Mouse (Mus musculus): ENCODE results near the gene Olfr1076. TPM values are rescaled to one million over a fixed set of nuclear protein-coding genes. Genes with fewer than 3 reads are reported as not detected.
"Not testable (repeated sequence)": the region's sequence is repeated elsewhere in the genome, so short reads cannot be mapped to it uniquely, and the experiment has no call there.

Olfr1076 gene
- polyA plus RNA-seq (2012; rRNA removed) = not detected in 2 replicates

GRCm38 (mm10) chr2:86508161-86508560 lies at the start of gene Olfr1076:
TSS of gene Olfr1076 (plus strand) at chr2:86508461.
- DNase-seq (ENCODE audit: low read depth) = no peak

DNA sequence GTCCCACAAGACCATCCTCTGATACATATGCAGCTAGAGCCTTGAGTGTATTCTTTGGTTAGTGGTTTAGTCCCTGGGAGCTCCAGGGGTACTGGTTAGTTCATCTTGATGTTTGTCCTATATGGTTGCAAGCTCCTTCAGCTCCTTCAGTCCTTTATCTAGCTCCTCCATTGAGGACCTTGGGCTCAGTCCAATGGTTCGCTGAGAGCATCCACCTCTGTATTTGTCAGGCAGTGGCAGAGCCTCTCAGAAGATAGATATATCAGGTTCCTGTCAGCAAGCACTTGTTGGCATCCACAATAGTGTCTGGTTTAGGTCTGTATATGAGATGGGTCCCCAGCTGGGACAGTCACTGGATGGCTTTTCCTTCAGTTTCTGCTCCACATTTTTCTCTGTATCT lies 47.8 kb upstream of the Olfr1076 start:
- no peak for DNase-seq (ENCODE audit: low read depth)

DNA sequence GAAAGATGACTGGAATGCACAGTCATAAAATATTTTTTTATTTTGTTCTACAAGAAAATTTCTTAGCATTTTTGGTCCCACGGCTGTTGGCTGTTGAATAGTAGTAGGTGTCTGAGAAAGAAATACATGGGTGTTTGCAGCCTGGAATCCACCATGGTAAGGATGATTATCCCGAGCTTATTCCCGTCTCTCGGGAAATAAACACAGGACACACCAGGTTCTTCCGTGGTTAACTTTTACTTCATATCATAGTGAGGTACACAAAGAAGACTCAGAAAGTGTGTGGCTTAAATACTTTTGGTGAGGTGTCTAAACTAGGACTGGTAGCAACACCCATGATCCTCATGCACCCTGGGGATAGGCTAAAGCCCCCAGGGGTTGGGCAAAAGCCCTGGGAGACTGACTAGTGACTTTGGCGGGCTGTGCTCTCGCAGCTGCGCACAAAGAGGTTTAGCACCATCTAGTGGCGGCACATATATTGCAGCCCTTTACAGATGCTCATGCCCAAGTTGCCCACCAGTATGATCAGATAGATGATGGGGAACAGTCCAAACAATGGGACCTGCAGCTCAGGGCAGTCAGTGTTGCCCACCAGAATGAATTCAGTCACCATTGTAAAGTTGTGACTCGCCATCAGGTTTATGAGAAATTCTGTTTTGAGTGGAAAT lies 43.7 kb upstream of the Olfr1076 start:
- DNase-seq (ENCODE audit: low read depth) = no peak

GRCm38 (mm10) chr2:86487286-86487685 lies 21.0 kb upstream of the Olfr1076 start, which contains the start of gene Olfr228:
TSS of gene Olfr228 (minus strand) at chr2:86487386.
- no peak for DNase-seq (ENCODE audit: low read depth)

- no peak for DNase-seq (ENCODE audit: low read depth)
Measured at GRCm38 (mm10) chr2:86530991-86531390, 22.7 kb downstream of the Olfr1076 start.

- DNase-seq (ENCODE audit: low read depth) = no peak
Measured at GRCm38 (mm10) chr2:86542380-86542779, 34.1 kb downstream of the Olfr1076 start, which contains the start of gene Olfr1079. TSS of gene Olfr1079 (minus strand) at chr2:86542480.

GRCm38 (mm10) chr2:86558135-86558534 lies 49.9 kb downstream of the Olfr1076 start, which contains the start of gene Olfr1080:
TSS of gene Olfr1080 (minus strand) at chr2:86558235.
- DNase-seq (ENCODE audit: low read depth) = not testable (repeated sequence)

Other genes starting within 250 kb of the Olfr1076 start
- gene Olfr1051, start 229.4 kb upstream of the Olfr1076 start, polyA plus RNA-seq (2012; rRNA removed) = not detected in 2 replicates
- not detected in 2 replicates for gene Olfr1052, start 216.0 kb upstream of the Olfr1076 start, polyA plus RNA-seq (2012; rRNA removed)
- not detected in 2 replicates for gene Olfr1053, start 193.2 kb upstream of the Olfr1076 start, polyA plus RNA-seq (2012; rRNA removed)
- gene Olfr1054, start 173.0 kb upstream of the Olfr1076 start, polyA plus RNA-seq (2012; rRNA removed) = not detected in 2 replicates
- gene Olfr1055, start 158.2 kb upstream of the Olfr1076 start, polyA plus RNA-seq (2012; rRNA removed) = not detected in 2 replicates
- not detected in 2 replicates for gene Olfr1056, start 146.0 kb upstream of the Olfr1076 start, polyA plus RNA-seq (2012; rRNA removed)
- gene Olfr1057, start 130.1 kb upstream of the Olfr1076 start, polyA plus RNA-seq (2012; rRNA removed) = not detected in 2 replicates
- gene Olfr1058, start 119.9 kb upstream of the Olfr1076 start, polyA plus RNA-seq (2012; rRNA removed) = not detected in 2 replicates
- not detected in 2 replicates for gene Olfr1061, start 94.4 kb upstream of the Olfr1076 start, polyA plus RNA-seq (2012; rRNA removed)
- gene Olfr1062, start 81.7 kb upstream of the Olfr1076 start, polyA plus RNA-seq (2012; rRNA removed) = not detected in 2 replicates
- not detected in 2 replicates for gene Olfr1065, start 57.9 kb upstream of the Olfr1076 start, polyA plus RNA-seq (2012; rRNA removed)
- not detected in 2 replicates for gene Olfr1066, start 52.2 kb upstream of the Olfr1076 start, polyA plus RNA-seq (2012; rRNA removed)
- gene Olfr228, start 21.1 kb upstream of the Olfr1076 start, polyA plus RNA-seq (2012; rRNA removed) = not detected in 2 replicates
- gene Olfr1079, start 34.0 kb downstream of the Olfr1076 start, polyA plus RNA-seq (2012; rRNA removed) = not detected in 2 replicates
- not detected in 2 replicates for gene Olfr1080, start 49.8 kb downstream of the Olfr1076 start, polyA plus RNA-seq (2012; rRNA removed)
- not detected in 2 replicates for gene Olfr1082, start 90.5 kb downstream of the Olfr1076 start, polyA plus RNA-seq (2012; rRNA removed)
- gene Olfr1084, start 131.3 kb downstream of the Olfr1076 start, polyA plus RNA-seq (2012; rRNA removed) = not detected in 2 replicates
- gene Olfr1085, start 153.6 kb downstream of the Olfr1076 start, polyA plus RNA-seq (2012; rRNA removed) = not detected in 2 replicates
- gene Olfr1086, start 171.6 kb downstream of the Olfr1076 start, polyA plus RNA-seq (2012; rRNA removed) = not detected in 2 replicates
- not detected in 2 replicates for gene Olfr1087, start 189.9 kb downstream of the Olfr1076 start, polyA plus RNA-seq (2012; rRNA removed)
- not detected in 2 replicates for gene Olfr1089, start 225.2 kb downstream of the Olfr1076 start, polyA plus RNA-seq (2012; rRNA removed)

All from gonadal fat pad, adult 2 months (tissue).